Mouse (Mus musculus) embryonic fibroblast, embryonic 13.5 days (primary cell): ENCODE data around the gene Tmem262.

Source experiments
- CTCF ChIP-seq: IDR thresholded peaks from 2 replicates; pipeline ENCODE4 v1.5.1; 2011; ENCODE audit warnings: mild to moderate bottlenecking, control low read depth, low read length, moderate library complexity, borderline replicate concordance; ENCODE audit not compliant: insufficient read depth
- POLR2A ChIP-seq: IDR thresholded peaks from 2 replicates; pipeline ENCODE4 v1.6.1; 2011; ENCODE audit warnings: low read depth, mild to moderate bottlenecking, control low read depth, low read length, moderate library complexity

- TF ChIP-seq CTCF (no peak), POLR2A (no peak)
Observed at GRCm38 (mm10) chr19:6082156-6082555, 2.3 kb downstream of the Tmem262 start, which contains the start of gene Gm28374.
